Mouse (Mus musculus): ENCODE results near the gene Gm20605. TPM values are rescaled to one million over a fixed set of nuclear protein-coding genes. Genes with fewer than 3 reads are reported as not detected.
A peak's percentile ranks its signal among the peaks of the same experiment; 100 is the strongest.

Gene Gm20605
- total and polyA plus RNA-seq, 3 experiments: 1.1 to 9.0 (median 1.1) TPM

GRCm38 (mm10) chr5:137647827-137648601 lies 19.0 kb downstream of the Gm20605 start:
- Histone ChIP-seq H3K27me3 (replicated peaks) (no peaks in the 10 kb centered on the region), H3K4me1 (ENCODE audit: control insufficient read depth in 1 of 2, insufficient read depth in 2 of 2) (peaks cover 8 to 58% of the 10 kb centered on the region in 2 experiments), H3K4me2 (ENCODE audit: insufficient read depth, low read depth, poor library complexity, severe bottlenecking) (no peak overlapping the region), H3K27ac (ENCODE audit: insufficient read depth, low read depth) (no peak overlapping the region), H3K79me2 (replicated peaks; ENCODE audit: control insufficient read depth, extremely low read depth, insufficient read depth, poor library complexity, severe bottlenecking) (no peaks in the 10 kb centered on the region), H3K4me3 (replicated peaks in 1 of 3; ENCODE audit: low read depth in 2 of 3, low read length in 2 of 3, poor library complexity in 1 of 3) (no peak overlapping the region), H3K9ac (ENCODE audit: insufficient read depth, low read depth) (no peak overlapping the region), H3K36me3 (replicated peaks in 1 of 2; ENCODE audit: control insufficient read depth in 1 of 2, insufficient read depth in 1 of 2, low read length in 1 of 2) (peaks cover 1 to 29% of the 10 kb centered on the region in 2 experiments), H3K9me3 (replicated peaks; ENCODE audit: low read length) (no peaks in the 10 kb centered on the region)
- no peak for DNase-seq (ENCODE audit: extremely low read depth)
- in situ Hi-C loops (cut with MboI; ENCODE audit: low pct_ligation_motif_present, low pct_unique_long_range_greater_than_20kb, low sequenced_read_pairs): no loop called here
- TF ChIP-seq MEF2A (IDR thresholded peaks at IDR 0.05; ENCODE audit: borderline replicate concordance, low read depth, low read length) (no peak), EP300 (IDR thresholded peaks at IDR 0.05; ENCODE audit: low read length) (no peak), POLR2AphosphoS2 (IDR thresholded peaks at IDR 0.05; ENCODE audit: low read depth, low read length) (no peak), CTCF (conservative IDR thresholded peaks at IDR 0.05 in 1 of 2, IDR thresholded peaks at IDR 0.05 in 1 of 2; ENCODE audit: low read depth in 2 of 2, low read length in 2 of 2) (no peak), MXI1 (IDR thresholded peaks at IDR 0.05; ENCODE audit: low read depth, low read length) (no peak), MAZ (IDR thresholded peaks at IDR 0.05; ENCODE audit: low read depth, low read length) (no peak), NELFE (IDR thresholded peaks at IDR 0.05; ENCODE audit: low read depth, low read length) (no peak)
- dilution Hi-C loops (cut with MboI; ENCODE audit: extremely low pct_ligation_motif_present, extremely low pct_unique_long_range_greater_than_20kb, low sequenced_read_pairs): no loop called here

GRCm38 (mm10) chr5:137649251-137649650 lies 20.3 kb downstream of the Gm20605 start:
- peaks cover 5 to 34% of the 10 kb centered on the region in 2 experiments for H3K36me3 ChIP-seq (replicated peaks in 1 of 2; ENCODE audit: control insufficient read depth in 1 of 2, insufficient read depth in 1 of 2, low read length in 1 of 2)
- H3K27ac ChIP-seq (ENCODE audit: insufficient read depth, low read depth): peak overlapping the region; percentile 29
- H3K79me2 ChIP-seq (replicated peaks; ENCODE audit: control insufficient read depth, extremely low read depth, insufficient read depth, poor library complexity, severe bottlenecking): no peaks in the 10 kb centered on the region
- H3K4me1 ChIP-seq (ENCODE audit: control insufficient read depth in 1 of 2, insufficient read depth in 2 of 2): peaks cover 8 to 58% of the 10 kb centered on the region in 2 experiments
- in situ Hi-C loops (cut with MboI; ENCODE audit: low pct_ligation_motif_present, low pct_unique_long_range_greater_than_20kb, low sequenced_read_pairs): no loop called here
- dilution Hi-C loops (cut with MboI; ENCODE audit: extremely low pct_ligation_motif_present, extremely low pct_unique_long_range_greater_than_20kb, low sequenced_read_pairs): no loop called here
- peak; percentile 63 for DNase-seq (ENCODE audit: extremely low read depth)
- H3K9me3 ChIP-seq (replicated peaks; ENCODE audit: low read length): no peaks in the 10 kb centered on the region
- H3K9ac ChIP-seq (ENCODE audit: insufficient read depth, low read depth): no peak overlapping the region
- TF ChIP-seq ZMIZ1 (IDR thresholded peaks at IDR 0.05; ENCODE audit: low read depth, low read length) (no peak), NELFE (IDR thresholded peaks at IDR 0.05; ENCODE audit: low read depth, low read length) (no peak), POLR2A (IDR thresholded peaks at IDR 0.05; ENCODE audit: low read depth, low read length) (no peak), CTCF (conservative IDR thresholded peaks at IDR 0.05 in 1 of 2, IDR thresholded peaks at IDR 0.05 in 1 of 2; ENCODE audit: low read depth in 2 of 2, low read length in 2 of 2) (no peak), MYC (IDR thresholded peaks at IDR 0.05; ENCODE audit: low read depth, low read length) (no peak), ZNF384 (IDR thresholded peaks at IDR 0.05; ENCODE audit: low read depth, low read length) (no peak), E2F4 (IDR thresholded peaks at IDR 0.05; ENCODE audit: insufficient replicate concordance, low read depth, low read length) (no peak), PAX5 (IDR thresholded peaks at IDR 0.05; ENCODE audit: low read length) (no peak), RCOR1 (conservative IDR thresholded peaks at IDR 0.05; ENCODE audit: low read depth, low read length) (no peak), HCFC1 (IDR thresholded peaks at IDR 0.05; ENCODE audit: low read depth, low read length) (no peak), SMC3 (IDR thresholded peaks at IDR 0.05; ENCODE audit: low read depth, low read length) (no peak)
- no peaks in the 10 kb centered on the region for H3K27me3 ChIP-seq (replicated peaks)
- H3K4me2 ChIP-seq (ENCODE audit: insufficient read depth, low read depth, poor library complexity, severe bottlenecking): peak overlapping the region; percentile 54
- no peak overlapping the region for H3K4me3 ChIP-seq (replicated peaks in 1 of 3; ENCODE audit: low read depth in 2 of 3, low read length in 2 of 3, poor library complexity in 1 of 3)

Data from CH12.LX (cell line).